Mouse (Mus musculus) spleen, postnatal 4 days (tissue): ENCODE results near the gene Ralbp1.
A peak's percentile ranks its signal among the peaks of the same experiment; 100 is the strongest.

Experiments
- DNase-seq, 2 experiments: peaks; one replicate each; pipeline ENCODE4 v3.0.0; 2022; ENCODE audit warnings: low spot score in 2 of 2

Gene Ralbp1

GRCm38 (mm10) chr17:65896016-65896415 lies 10.4 kb upstream of the Ralbp1 start:
- DNase-seq, result no peak

GRCm38 (mm10) chr17:65889476-65889875 lies 3.9 kb upstream of the Ralbp1 start:
- no peak for DNase-seq

GRCm38 (mm10) chr17:65886571-65886970 lies 973 bp upstream of the Ralbp1 start:
- DNase-seq, result no peak

- DNase-seq, result no peak
Observed at GRCm38 (mm10) chr17:65885398-65885696, 251 bp downstream of the Ralbp1 start.

- peak; percentile 99 for DNase-seq
Observed at GRCm38 (mm10) chr17:65884691-65885397, 754 bp downstream of the Ralbp1 start.

GRCm38 (mm10) chr17:65884061-65884669 lies 1.4 kb downstream of the Ralbp1 start:
- peak in 1 of 2 experiments; percentile 53 for DNase-seq

GRCm38 (mm10) chr17:65877026-65877425 lies 8.6 kb downstream of the Ralbp1 start:
- DNase-seq, result no peak

- DNase-seq, result no peak
Observed at GRCm38 (mm10) chr17:65873834-65874233, 11.8 kb downstream of the Ralbp1 start.

GRCm38 (mm10) chr17:65873156-65873555 lies 12.4 kb downstream of the Ralbp1 start:
- DNase-seq, result no peak

GRCm38 (mm10) chr17:65872652-65873051 lies 12.9 kb downstream of the Ralbp1 start:
- DNase-seq, result peak; percentile 70 to 87

GRCm38 (mm10) chr17:65872051-65872450 lies 13.5 kb downstream of the Ralbp1 start:
- DNase-seq, result no peak

- DNase-seq, result no peak
Observed at GRCm38 (mm10) chr17:65871641-65872041, 14.0 kb downstream of the Ralbp1 start.

GRCm38 (mm10) chr17:65870146-65870545 lies 15.5 kb downstream of the Ralbp1 start:
- peak; percentile 85 to 95 for DNase-seq

GRCm38 (mm10) chr17:65869720-65870119 lies 15.9 kb downstream of the Ralbp1 start:
- DNase-seq, result no peak

- no peak for DNase-seq
Observed at GRCm38 (mm10) chr17:65867996-65868395, 17.6 kb downstream of the Ralbp1 start.

GRCm38 (mm10) chr17:65866201-65866600 lies 19.4 kb downstream of the Ralbp1 start:
- no peak for DNase-seq

- no peak for DNase-seq
Observed at GRCm38 (mm10) chr17:65865265-65865664, 20.3 kb downstream of the Ralbp1 start.

GRCm38 (mm10) chr17:65864742-65865141 lies 20.9 kb downstream of the Ralbp1 start:
- DNase-seq, result no peak

- no peak for DNase-seq
Observed at GRCm38 (mm10) chr17:65863830-65864229, 21.8 kb downstream of the Ralbp1 start.

- no peak for DNase-seq
Observed at GRCm38 (mm10) chr17:65862579-65862978, 23.0 kb downstream of the Ralbp1 start.

- no peak for DNase-seq
Observed at GRCm38 (mm10) chr17:65857617-65858016, 28.0 kb downstream of the Ralbp1 start.

GRCm38 (mm10) chr17:65854006-65854405 lies 31.6 kb downstream of the Ralbp1 start:
- DNase-seq, result no peak

- no peak for DNase-seq
Observed at GRCm38 (mm10) chr17:65853326-65853725, 32.3 kb downstream of the Ralbp1 start.

GRCm38 (mm10) chr17:65851749-65852148 lies 33.8 kb downstream of the Ralbp1 start:
- DNase-seq, result no peak
